Mouse (Mus musculus) lung, adult 2 months (tissue): ENCODE measurements around the gene Gnb5.

Experiments used
- CTCF ChIP-seq: fragments of 200-500 bp; IDR thresholded peaks from 2 replicates; pipeline ENCODE4 v1.5.1; 2011; ENCODE audit warnings: mild to moderate bottlenecking, low read length, control low read depth; ENCODE audit not compliant: insufficient read depth
- POLR2A ChIP-seq: fragments of 200-500 bp; IDR thresholded peaks from 2 replicates; pipeline ENCODE4 v1.6.1; 2011; ENCODE audit warnings: low read depth, mild to moderate bottlenecking, control low read depth, low read length, borderline replicate concordance; ENCODE audit errors: extremely low read depth

DNA sequence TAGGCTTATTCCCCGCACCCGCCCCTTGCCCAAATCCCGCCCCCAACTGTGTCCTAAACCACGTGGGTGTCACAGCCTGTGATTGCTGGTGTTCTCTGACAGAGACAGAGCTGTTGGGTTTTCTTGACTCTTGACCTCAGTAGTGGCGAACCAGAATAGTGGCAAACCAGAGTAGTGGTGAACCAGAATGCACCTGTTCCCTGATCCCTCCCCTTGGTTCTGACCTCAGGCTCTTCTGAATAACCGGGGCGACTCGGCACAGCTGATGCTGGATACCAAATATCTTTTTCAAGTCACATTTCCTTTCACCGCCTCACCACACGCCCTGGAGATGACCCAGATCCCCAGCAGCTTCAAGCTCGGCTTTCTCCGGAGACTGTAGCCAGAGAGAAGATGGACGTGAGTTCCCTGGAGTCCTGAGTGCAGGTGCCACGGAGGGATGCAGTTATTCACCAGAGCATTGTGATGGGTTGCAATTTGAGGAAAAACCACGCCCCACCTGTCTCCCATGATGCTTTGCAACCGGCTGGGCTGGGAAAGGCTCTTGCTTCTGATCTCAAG, 2.3 kb upstream of the Gnb5 start:
- TF ChIP-seq POLR2A (no peak), CTCF (no peak)
